Mouse (Mus musculus) MEL (cell line): ENCODE measurements around the gene Antxrl. TPM values are rescaled to one million over a fixed set of nuclear protein-coding genes. Genes with fewer than 3 reads are reported as not detected.

Experiments used
- DNase-seq: peaks from one replicate; pipeline ENCODE4 v3.0.0; 2011; ENCODE audit warnings: low read depth, low spot score
- H3K27ac ChIP-seq: 2 replicates; pipeline ENCODE4 v1.5.1; 2012; ENCODE audit warnings: low read depth, mild to moderate bottlenecking, control low read depth, low read length, moderate library complexity; ENCODE audit not compliant: control insufficient read depth
- H3K27me3 ChIP-seq, 2 experiments: fragments of 150-350 bp in 1 of 2; sonication (generic) in 1 of 2; 2 replicates each; pipeline ENCODE4 v1.6.1; 2012; ENCODE audit warnings: low read length in 2 of 2, mild to moderate bottlenecking in 2 of 2, improper control_type of control experiment in 1 of 2, moderate library complexity in 1 of 2; ENCODE audit not compliant: insufficient read depth in 2 of 2, control insufficient read depth in 1 of 2
- H3K36me3 ChIP-seq, 2 experiments: 2 replicates each; pipeline ENCODE4 v1.6.1; 2012 to 2014; ENCODE audit warnings: low read length in 2 of 2, improper control_type of control experiment in 1 of 2, inconsistent platforms in 1 of 2, mild to moderate bottlenecking in 1 of 2; ENCODE audit not compliant: insufficient read depth in 2 of 2, control insufficient read depth in 1 of 2
- H3K4me1 ChIP-seq, 2 experiments: fragments of 150-350 bp in 1 of 2; sonication (generic) in 1 of 2; 2 replicates each; pipeline ENCODE4 v1.6.1; 2012; ENCODE audit warnings: low read length in 2 of 2, improper control_type of control experiment in 1 of 2, mild to moderate bottlenecking in 1 of 2; ENCODE audit not compliant: insufficient read depth in 2 of 2, control insufficient read depth in 1 of 2
- H3K4me3 ChIP-seq, 2 experiments: fragments of 150-350 bp in 1 of 2; sonication (generic) in 1 of 2; 2 replicates each; pipeline ENCODE4 v1.5.1; 2012; ENCODE audit warnings: low read depth in 2 of 2, low read length in 2 of 2, mild to moderate bottlenecking in 2 of 2, moderate library complexity in 2 of 2, control low read depth in 1 of 2, improper control_type of control experiment in 1 of 2; ENCODE audit not compliant: control insufficient read depth in 1 of 2, insufficient read depth in 1 of 2
- H3K79me2 ChIP-seq: 2 replicates; pipeline ENCODE4 v1.6.1; 2012; ENCODE audit warnings: mild to moderate bottlenecking, low read length, moderate library complexity; ENCODE audit not compliant: control insufficient read depth, poor library complexity, insufficient read depth
- H3K9ac ChIP-seq: 2 replicates; pipeline ENCODE4 v1.6.1; 2012; ENCODE audit warnings: low read depth, mild to moderate bottlenecking, control low read depth, low read length, moderate library complexity; ENCODE audit not compliant: control insufficient read depth, poor library complexity, severe bottlenecking
- H3K9me3 ChIP-seq: fragments of 150-350 bp; sonication (generic); replicated peaks from 2 replicates; pipeline ENCODE4 v1.6.1; 2012; ENCODE audit warnings: mild to moderate bottlenecking, low read length, improper control_type of control experiment, moderate library complexity; ENCODE audit not compliant: insufficient read depth
- CHD2 ChIP-seq: IDR thresholded peaks from 2 replicates; pipeline ENCODE4 v1.6.1; 2011; ENCODE audit warnings: low read length, improper control_type of control experiment
- ELF1 ChIP-seq: IDR thresholded peaks from 2 replicates; pipeline ENCODE4 v1.6.1; 2014; ENCODE audit warnings: low read depth, mild to moderate bottlenecking, inconsistent platforms, low read length, improper control_type of control experiment, moderate library complexity
- EP300 ChIP-seq, 2 experiments: IDR thresholded peaks; 2 replicates each; pipeline ENCODE4 v1.6.1; 2011; ENCODE audit warnings: improper control_type of control experiment in 2 of 2, low read length in 2 of 2, low read depth in 1 of 2, mild to moderate bottlenecking in 1 of 2
- ETS1 ChIP-seq: IDR thresholded peaks from 2 replicates; pipeline ENCODE4 v1.6.1; 2012; ENCODE audit warnings: low read depth, mild to moderate bottlenecking, inconsistent platforms, low read length, improper control_type of control experiment, moderate library complexity
- GABPA ChIP-seq: IDR thresholded peaks from 2 replicates; pipeline ENCODE4 v1.6.1; 2012; ENCODE audit warnings: low read depth, mild to moderate bottlenecking, inconsistent platforms, low read length, improper control_type of control experiment, moderate library complexity
- HCFC1 ChIP-seq: IDR thresholded peaks from 2 replicates; pipeline ENCODE4 v1.6.1; 2012; ENCODE audit warnings: low read depth, mild to moderate bottlenecking, inconsistent platforms, low read length, improper control_type of control experiment, moderate library complexity
- MAFK ChIP-seq: IDR thresholded peaks from 2 replicates; pipeline ENCODE4 v1.6.1; 2011; ENCODE audit warnings: low read depth, mild to moderate bottlenecking, low read length, improper control_type of control experiment, borderline replicate concordance
- MAX ChIP-seq: IDR thresholded peaks from 2 replicates; pipeline ENCODE4 v1.6.1; 2011; ENCODE audit warnings: low read length, improper control_type of control experiment
- MAZ ChIP-seq: IDR thresholded peaks from 2 replicates; pipeline ENCODE4 v1.6.1; 2012; ENCODE audit warnings: low read depth, mild to moderate bottlenecking, inconsistent platforms, low read length, improper control_type of control experiment
- MEF2A ChIP-seq: IDR thresholded peaks from 2 replicates; pipeline ENCODE4 v1.6.1; 2014; ENCODE audit warnings: low read depth, mild to moderate bottlenecking, inconsistent platforms, low read length, improper control_type of control experiment; ENCODE audit not compliant: poor library complexity, insufficient replicate concordance, severe bottlenecking; ENCODE audit errors: extremely low read depth
- MYB ChIP-seq: IDR thresholded peaks from 2 replicates; pipeline ENCODE4 v1.6.1; 2011; ENCODE audit warnings: mild to moderate bottlenecking, low read depth, low read length, improper control_type of control experiment
- NELFE ChIP-seq: IDR thresholded peaks from 2 replicates; pipeline ENCODE4 v1.6.1; 2011; ENCODE audit warnings: low read depth, low read length, improper control_type of control experiment
- NRF1 ChIP-seq: IDR thresholded peaks from 2 replicates; pipeline ENCODE4 v1.6.1; 2014; ENCODE audit warnings: low read depth, mild to moderate bottlenecking, inconsistent platforms, low read length, improper control_type of control experiment, moderate library complexity; ENCODE audit not compliant: poor library complexity, insufficient read depth, severe bottlenecking
- POLR2A ChIP-seq, 2 experiments: IDR thresholded peaks; 2 replicates each; pipeline ENCODE4 v1.6.1; 2011 to 2012; ENCODE audit warnings: low read length in 2 of 2, mild to moderate bottlenecking in 2 of 2, control low read depth in 1 of 2, improper control_type of control experiment in 1 of 2, low read depth in 1 of 2, moderate library complexity in 1 of 2; ENCODE audit not compliant: control insufficient read depth in 1 of 2, insufficient read depth in 1 of 2, poor library complexity in 1 of 2
- POLR2AphosphoS5 ChIP-seq: IDR thresholded peaks from 2 replicates; pipeline ENCODE4 v1.6.1; 2012; ENCODE audit warnings: low read depth, borderline replicate concordance, mild to moderate bottlenecking, inconsistent platforms, low read length, moderate library complexity, mixed read lengths
- RAD21 ChIP-seq: IDR thresholded peaks from 2 replicates; pipeline ENCODE4 v1.6.1; 2011; ENCODE audit warnings: mild to moderate bottlenecking, low read depth, low read length, improper control_type of control experiment
- SIN3A ChIP-seq: IDR thresholded peaks from 2 replicates; pipeline ENCODE4 v1.6.1; 2012; ENCODE audit warnings: low read length, improper control_type of control experiment, inconsistent platforms
- TBP ChIP-seq: IDR thresholded peaks from 2 replicates; pipeline ENCODE4 v1.8.0; 2011; ENCODE audit warnings: low read depth, low read length, improper control_type of control experiment
- UBTF ChIP-seq: IDR thresholded peaks from 2 replicates; pipeline ENCODE4 v1.6.1; 2012; ENCODE audit warnings: low read depth, mild to moderate bottlenecking, inconsistent platforms, low read length, improper control_type of control experiment, moderate library complexity, borderline replicate concordance; ENCODE audit not compliant: insufficient read depth
- USF1 ChIP-seq: IDR thresholded peaks from 2 replicates; pipeline ENCODE4 v1.6.1; 2014; ENCODE audit warnings: low read depth, mild to moderate bottlenecking, inconsistent platforms, low read length, improper control_type of control experiment, moderate library complexity
- USF2 ChIP-seq, 2 experiments: IDR thresholded peaks; 2 replicates each; pipeline ENCODE4 v1.6.1; 2011 to 2012; ENCODE audit warnings: improper control_type of control experiment in 2 of 2, low read length in 2 of 2, borderline replicate concordance in 1 of 2, inconsistent platforms in 1 of 2, low read depth in 1 of 2, mild to moderate bottlenecking in 1 of 2; ENCODE audit not compliant: insufficient read depth in 1 of 2
- ZC3H11A ChIP-seq: IDR thresholded peaks from 2 replicates; pipeline ENCODE4 v1.6.1; 2012; ENCODE audit warnings: low read depth, mild to moderate bottlenecking, inconsistent platforms, low read length, improper control_type of control experiment
- ZNF384 ChIP-seq: IDR thresholded peaks from 2 replicates; pipeline ENCODE4 v1.6.1; 2012; ENCODE audit warnings: low read depth, mild to moderate bottlenecking, inconsistent platforms, low read length, improper control_type of control experiment
- polyA plus RNA-seq, 2 experiments: library from polyadenylated mRNA; stranded (reverse) in 1 of 2; unstranded in 1 of 2; fragments of >175 nt in 1 of 2; fragments of >200 nt in 1 of 2; gene quantifications; 2 replicates each; pipeline versions ENCODE4 v1.2.1 to v1.2.4; 2012; ENCODE audit warnings: low replicate concordance in 2 of 2, low read depth in 1 of 2; ENCODE audit not compliant: insufficient read length in 2 of 2, insufficient read depth in 1 of 2, missing spikeins in 1 of 2
- total RNA-seq: library from RNA; depleted of rRNA; stranded (reverse); fragments of 300-350 nt; gene quantifications from 2 replicates; pipeline ENCODE4 v1.2.3, GENCODE M21; 2012

The Antxrl gene
- total and polyA plus RNA-seq, 3 experiments, result not detected

GRCm38 (mm10) chr14:34075346-34075745, 22.8 kb downstream of the Antxrl start:
- Histone ChIP-seq H3K27me3 (no peaks in the 10 kb centered on the region), H3K9ac (no peak overlapping the region)
- TF ChIP-seq GABPA (no peak), MAZ (no peak), RAD21 (no peak), ELF1 (no peak), NELFE (no peak), EP300 (IDR thresholded peaks at IDR 0.05; ENCODE audit: low read depth in 1 of 2, low read length in 2 of 2) (no peak), SIN3A (no peak), MAFK (no peak), UBTF (no peak), CHD2 (no peak), NRF1 (no peak)

GRCm38 (mm10) chr14:34077222-34077621, 24.7 kb downstream of the Antxrl start:
- H3K27me3 ChIP-seq, result no peaks in the 10 kb centered on the region
- DNase-seq, result no peak
- H3K4me1 ChIP-seq, result no peaks in the 10 kb centered on the region
- H3K9me3 ChIP-seq, result no peaks in the 10 kb centered on the region
- H3K79me2 ChIP-seq, result no peaks in the 10 kb centered on the region
- H3K4me3 ChIP-seq, result no peak overlapping the region
- no peak overlapping the region for H3K9ac ChIP-seq
- no peaks in the 10 kb centered on the region for H3K36me3 ChIP-seq
- H3K27ac ChIP-seq, result no peak overlapping the region
- TF ChIP-seq POLR2AphosphoS5 (no peak), ETS1 (no peak), POLR2A (IDR thresholded peaks at IDR 0.05; ENCODE audit: control insufficient read depth in 1 of 2, insufficient read depth in 1 of 2, low read depth in 1 of 2, low read length in 2 of 2, poor library complexity in 1 of 2) (no peak), USF2 (IDR thresholded peaks at IDR 0.05; ENCODE audit: borderline replicate concordance in 1 of 2, insufficient read depth in 1 of 2, low read depth in 1 of 2, low read length in 2 of 2) (no peak), ZC3H11A (no peak), SIN3A (no peak), MAFK (no peak), NRF1 (no peak), MEF2A (no peak), MYB (no peak), TBP (no peak), USF1 (no peak), HCFC1 (no peak), MAX (no peak), ZNF384 (no peak), GABPA (no peak), ELF1 (no peak)

More at GRCm38 (mm10) chr14:34075346-34075745, 22.8 kb downstream of the Antxrl start:
- Histone ChIP-seq H3K4me3 (no peak overlapping the region), H3K36me3 (no peaks in the 10 kb centered on the region), H3K9me3 (no peaks in the 10 kb centered on the region), H3K79me2 (no peaks in the 10 kb centered on the region), H3K27ac (no peak overlapping the region), H3K4me1 (no peaks in the 10 kb centered on the region)
- DNase-seq, result no peak
